Mouse (Mus musculus): ENCODE results near the gene Vipr1. TPM values are rescaled to one million over a fixed set of nuclear protein-coding genes. Genes with fewer than 3 reads are reported as not detected.

Gene Vipr1
- polyA plus RNA-seq, 1 experiment from 2014 or later: 0.40 TPM

GRCm38 (mm10) chr9:121704646-121705625 lies 62.4 kb downstream of the Vipr1 start, which contains the start of gene Sec22c:
TSS of gene Sec22c (minus strand) at chr9:121705490.
- Histone ChIP-seq H3K4me2 (replicated peaks) (peak within 1 kb of the TSS; percentile 94), H3K27me3 (ENCODE audit: control insufficient read depth, insufficient read depth, low read length) (no peaks in the 10 kb centered on the region), H3K9ac (peak within 1 kb of the TSS; percentile 79), H3K27ac (peak within 1 kb of the TSS; percentile 77), H3K4me1 (replicated peaks; ENCODE audit: control insufficient read depth, insufficient read depth, low read length) (peaks cover 16% of the 10 kb centered on the region), H3K4me3 (replicated peaks; ENCODE audit: low read length) (peak within 1 kb of the TSS; percentile 81), H3K36me3 (replicated peaks; ENCODE audit: control insufficient read depth, insufficient read depth) (no peaks in the 10 kb centered on the region), H3K9me3 (ENCODE audit: control insufficient read depth, low read length) (no peaks in the 10 kb centered on the region)
- 2% methylated on average over 69 of the region's 69 CpGs for WGBS
- peak; percentile 97 for ATAC-seq (ENCODE audit: low FRiP score)
- DNase-seq (ENCODE audit: low spot score): peak; percentile 88

GRCm38 (mm10) chr9:121706029-121706675 lies 63.6 kb downstream of the Vipr1 start:
- no peak overlapping the region for H3K4me2 ChIP-seq (replicated peaks)
- WGBS: 88% methylated on average over 6 of the region's 6 CpGs
- no peak for ATAC-seq (ENCODE audit: low FRiP score)

GRCm38 (mm10) chr9:121707801-121708200 lies 65.3 kb downstream of the Vipr1 start:
- H3K4me1 ChIP-seq (replicated peaks; ENCODE audit: control insufficient read depth, insufficient read depth, low read length): peaks cover 33% of the 10 kb centered on the region

More at GRCm38 (mm10) chr9:121706029-121706675, 63.6 kb downstream of the Vipr1 start:
- no peak overlapping the region for H3K27ac ChIP-seq
- H3K9ac ChIP-seq: no peak overlapping the region; the same call in 1 of the 2 replicates
- peaks cover 21% of the 10 kb centered on the region for H3K4me1 ChIP-seq (replicated peaks; ENCODE audit: control insufficient read depth, insufficient read depth, low read length)
- H3K4me3 ChIP-seq (replicated peaks; ENCODE audit: low read length): no peak overlapping the region
- H3K9me3 ChIP-seq (ENCODE audit: control insufficient read depth, low read length): no peaks in the 10 kb centered on the region
- DNase-seq (ENCODE audit: low spot score): no peak
- no peaks in the 10 kb centered on the region for H3K36me3 ChIP-seq (replicated peaks; ENCODE audit: control insufficient read depth, insufficient read depth)
- no peaks in the 10 kb centered on the region for H3K27me3 ChIP-seq (ENCODE audit: control insufficient read depth, insufficient read depth, low read length)

GRCm38 (mm10) chr9:121708506-121709486 lies 66.3 kb downstream of the Vipr1 start:
- 72% methylated on average over 7 of the region's 7 CpGs for WGBS
- Histone ChIP-seq H3K27ac (no peak overlapping the region), H3K9me3 (ENCODE audit: control insufficient read depth, low read length) (no peaks in the 10 kb centered on the region), H3K4me2 (replicated peaks) (no peak overlapping the region), H3K4me1 (replicated peaks; ENCODE audit: control insufficient read depth, insufficient read depth, low read length) (peaks cover 28% of the 10 kb centered on the region), H3K27me3 (ENCODE audit: control insufficient read depth, insufficient read depth, low read length) (no peaks in the 10 kb centered on the region), H3K9ac (no peak overlapping the region), H3K4me3 (replicated peaks; ENCODE audit: low read length) (no peak overlapping the region), H3K36me3 (replicated peaks; ENCODE audit: control insufficient read depth, insufficient read depth) (peaks cover 10% of the 10 kb centered on the region; the same call in 1 of the 2 replicates)
- ATAC-seq (ENCODE audit: low FRiP score) (no peak), DNase-seq (ENCODE audit: low spot score) (no peak)

More at GRCm38 (mm10) chr9:121707801-121708200, 65.3 kb downstream of the Vipr1 start:
- H3K27me3 ChIP-seq (ENCODE audit: control insufficient read depth, insufficient read depth, low read length): no peaks in the 10 kb centered on the region
- ATAC-seq (ENCODE audit: low FRiP score) (no peak), DNase-seq (ENCODE audit: low spot score) (no peak)
- H3K27ac ChIP-seq: no peak overlapping the region
- H3K36me3 ChIP-seq (replicated peaks; ENCODE audit: control insufficient read depth, insufficient read depth): peaks cover 6% of the 10 kb centered on the region; the same call in 1 of the 2 replicates
- WGBS: 74% methylated on average over 6 of the region's 6 CpGs
- no peak overlapping the region for H3K9ac ChIP-seq
- no peak overlapping the region for H3K4me2 ChIP-seq (replicated peaks)
- no peaks in the 10 kb centered on the region for H3K9me3 ChIP-seq (ENCODE audit: control insufficient read depth, low read length)
- H3K4me3 ChIP-seq (replicated peaks; ENCODE audit: low read length): no peak overlapping the region

GRCm38 (mm10) chr9:121709898-121710583 lies 67.5 kb downstream of the Vipr1 start, which contains the start of gene Ss18l2:
TSS of gene Ss18l2 (plus strand) at chr9:121710329.
- Histone ChIP-seq H3K4me1 (replicated peaks; ENCODE audit: control insufficient read depth, insufficient read depth, low read length) (peaks cover 22% of the 10 kb centered on the region), H3K36me3 (replicated peaks; ENCODE audit: control insufficient read depth, insufficient read depth) (peaks cover 10% of the 10 kb centered on the region; the same call in 1 of the 2 replicates), H3K27me3 (ENCODE audit: control insufficient read depth, insufficient read depth, low read length) (no peaks in the 10 kb centered on the region), H3K9me3 (ENCODE audit: control insufficient read depth, low read length) (no peaks in the 10 kb centered on the region), H3K27ac (peak within 1 kb of the TSS; percentile 97), H3K9ac (peak within 1 kb of the TSS; percentile 96), H3K4me2 (replicated peaks) (peak within 1 kb of the TSS; percentile 94), H3K4me3 (replicated peaks; ENCODE audit: low read length) (peak within 1 kb of the TSS; percentile 97)
- ATAC-seq (ENCODE audit: low FRiP score): peak; percentile 99
- WGBS: 5% methylated on average over 37 of the region's 37 CpGs
- peak; percentile 100 for DNase-seq (ENCODE audit: low spot score)

GRCm38 (mm10) chr9:121710584-121710975 lies 68.1 kb downstream of the Vipr1 start:
- ATAC-seq (ENCODE audit: low FRiP score) (peak; percentile 7; the same call in 1 of the 2 replicates), DNase-seq (ENCODE audit: low spot score) (no peak)
- under 1% methylated on average over 18 of the region's 18 CpGs for WGBS
- Histone ChIP-seq H3K27me3 (ENCODE audit: control insufficient read depth, insufficient read depth, low read length) (no peaks in the 10 kb centered on the region), H3K4me3 (replicated peaks; ENCODE audit: low read length) (peak overlapping the region; percentile 97), H3K4me1 (replicated peaks; ENCODE audit: control insufficient read depth, insufficient read depth, low read length) (peaks cover 18% of the 10 kb centered on the region), H3K9ac (peak overlapping the region; percentile 96), H3K9me3 (ENCODE audit: control insufficient read depth, low read length) (no peaks in the 10 kb centered on the region), H3K27ac (peak overlapping the region; percentile 97), H3K36me3 (replicated peaks; ENCODE audit: control insufficient read depth, insufficient read depth) (peaks cover 10% of the 10 kb centered on the region; the same call in 1 of the 2 replicates), H3K4me2 (replicated peaks) (peak overlapping the region; percentile 94)

GRCm38 (mm10) chr9:121717048-121717447 lies 74.5 kb downstream of the Vipr1 start:
- DNase-seq (ENCODE audit: low spot score): no peak
- H3K9ac ChIP-seq: no peak overlapping the region

More at GRCm38 (mm10) chr9:121717048-121717447, 74.5 kb downstream of the Vipr1 start:
- Histone ChIP-seq H3K4me1 (replicated peaks; ENCODE audit: control insufficient read depth, insufficient read depth, low read length) (peaks cover 20% of the 10 kb centered on the region), H3K27ac (no peak overlapping the region), H3K36me3 (replicated peaks; ENCODE audit: control insufficient read depth, insufficient read depth) (peaks cover 13% of the 10 kb centered on the region; the same call in 1 of the 2 replicates), H3K4me2 (replicated peaks) (no peak overlapping the region), H3K9me3 (ENCODE audit: control insufficient read depth, low read length) (no peaks in the 10 kb centered on the region), H3K27me3 (ENCODE audit: control insufficient read depth, insufficient read depth, low read length) (no peaks in the 10 kb centered on the region), H3K4me3 (replicated peaks; ENCODE audit: low read length) (no peak overlapping the region)
- ATAC-seq (ENCODE audit: low FRiP score): no peak
- 88% methylated on average over 2 of the region's 2 CpGs for WGBS
